Mouse (Mus musculus): ENCODE results near the gene Usp28. TPM values are rescaled to one million over a fixed set of nuclear protein-coding genes. Genes with fewer than 3 reads are reported as not detected.

Gene Usp28
- 1 to 10 TPM; 9.3 to 9.8 TPM for total RNA-seq (2023)

GRCm38 (mm10) chr9:48984845-48985707 is at the start of gene Usp28:
Usp28 (plus strand) TSS chr9:48985375.

GRCm38 (mm10) chr9:48964587-48965040 is 20.6 kb upstream of the Usp28 start, which contains the start of gene Htr3b:
Htr3b (minus strand) TSS chr9:48964990.

DNA sequence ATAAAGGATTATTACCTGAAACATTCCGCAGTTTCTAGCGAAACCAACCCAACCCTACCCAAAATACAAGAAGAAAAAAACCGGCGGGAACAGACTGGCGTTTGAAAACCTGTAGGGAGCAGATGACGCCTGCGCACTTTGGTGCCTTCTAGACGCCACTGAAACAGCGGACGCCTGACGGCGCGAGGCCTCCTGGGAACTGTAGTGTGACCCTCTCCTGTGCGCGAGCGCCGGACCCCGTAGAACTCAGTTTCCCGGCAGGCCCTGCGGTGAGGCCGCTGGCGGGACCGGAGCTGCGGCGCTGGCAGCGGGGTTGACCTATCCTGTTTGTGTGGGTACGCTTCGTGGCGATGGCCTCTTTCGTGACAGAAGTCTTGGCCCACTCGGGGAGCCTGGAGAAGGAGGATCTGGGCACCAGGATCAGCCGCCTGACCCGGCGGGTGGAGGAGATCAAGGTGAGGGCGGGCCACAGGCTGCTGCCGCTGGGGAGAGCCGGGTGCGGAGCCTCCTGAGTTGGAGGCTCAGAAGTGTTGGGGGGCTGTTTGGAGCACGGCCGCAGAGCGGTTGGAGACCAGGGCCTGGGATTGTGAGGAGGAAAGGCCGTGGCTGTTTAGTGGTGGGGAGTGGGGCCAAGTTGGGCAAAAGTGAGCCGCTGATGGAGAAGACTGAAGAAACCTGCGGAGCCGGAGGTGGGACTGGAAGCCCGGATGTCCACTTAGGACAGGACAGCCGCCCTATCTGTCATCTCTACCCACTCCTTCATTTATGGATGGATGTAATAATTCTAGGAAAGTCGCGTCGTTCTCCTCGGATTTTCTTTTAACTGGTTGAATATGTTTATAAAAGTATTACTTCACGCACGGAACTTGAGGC is 70.4 kb downstream of the Usp28 start, which contains the start of gene Zw10:
Gene Zw10, plus strand, starts transcription at position 281 of the 873 bp plus-strand sequence.

DNA sequence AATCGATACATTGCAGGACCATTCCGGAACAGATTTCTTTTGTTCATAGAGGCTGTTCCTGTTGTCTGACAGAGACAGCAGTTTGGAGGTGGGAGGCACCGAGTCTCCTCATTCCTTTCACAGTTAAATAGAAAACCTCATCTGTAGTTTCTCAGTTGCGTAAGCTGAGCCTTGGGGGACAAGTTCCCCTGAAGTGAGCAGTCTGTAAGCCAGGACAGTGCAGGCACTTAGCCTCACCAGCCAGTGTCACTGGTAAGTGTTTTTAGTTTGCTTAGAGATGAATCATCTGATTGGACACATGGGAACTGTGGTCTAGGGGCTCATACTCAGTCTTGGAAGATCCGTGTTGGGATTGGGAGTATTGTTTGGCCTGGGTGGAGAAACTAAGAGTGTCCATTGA is 95.9 kb downstream of the Usp28 start, which contains the start of gene Tmprss5:
Gene Tmprss5, plus strand, starts transcription at position 154 of the 400 bp plus-strand sequence.

Other genes with a start within 250 kb of the Usp28 start
- 1 to 10 TPM; 5.3 to 6.3 TPM for gene Zbtb16, start 149.2 kb upstream of the Usp28 start, total RNA-seq (2023)
- gene Htr3a, start 74.3 kb upstream of the Usp28 start, total RNA-seq (2023): not detected
- not detected for gene Htr3b, start 20.4 kb upstream of the Usp28 start, total RNA-seq (2023)
- 10 to 100 TPM; 24.7 to 25.2 TPM for gene Zw10, start 70.2 kb downstream of the Usp28 start, total RNA-seq (2023)
- gene Tmprss5, start 95.9 kb downstream of the Usp28 start, total RNA-seq (2023): not detected

All from neutrophil, adult 83 days (primary cell).